Mouse (Mus musculus) erythroblast, embryonic 14.5 days (primary cell): ENCODE data around the gene Myh10.

Experiments used
- GATA1 ChIP-seq: IDR thresholded peaks from 2 replicates; pipeline ENCODE4 v1.6.1; 2012; ENCODE audit warnings: low read length, inconsistent platforms, mixed read lengths
- TAL1 ChIP-seq: IDR thresholded peaks from 3 replicates; pipeline ENCODE4 v1.6.1; 2012; ENCODE audit warnings: low read length, inconsistent platforms, mixed read lengths

- TF ChIP-seq TAL1 (no peak), GATA1 (no peak)
Observed at GRCm38 (mm10) chr11:68833593-68833992, 142.2 kb downstream of the Myh10 start.
